Mouse (Mus musculus) midbrain, embryonic 13.5 days (tissue): ENCODE measurements around the gene Rhobtb3. TPM values are rescaled to one million over a fixed set of nuclear protein-coding genes. Genes with fewer than 3 reads are reported as not detected.
"Not testable (repeated sequence)": the region's sequence is repeated elsewhere in the genome, so short reads cannot be mapped to it uniquely, and the experiment has no call there.

Source experiments
- ATAC-seq: fragments of 200-750 bp; cut with Nextera tagmentation; 2 replicates; pipeline ENCODE4 v1.8.0; 2017; ENCODE audit warnings: mild to moderate bottlenecking, moderate TSS enrichment, moderate library complexity
- H3K27ac ChIP-seq: fragments of 300-500 bp; sonication (generic); 2 replicates; pipeline ENCODE4 v1.5.1; 2015; ENCODE audit warnings: inconsistent platforms, mild to moderate bottlenecking, moderate library complexity
- H3K27me3 ChIP-seq: fragments of 300-500 bp; sonication (generic); 2 replicates; pipeline ENCODE4 v1.6.1; 2015; ENCODE audit warnings: mild to moderate bottlenecking, inconsistent platforms
- H3K36me3 ChIP-seq: fragments of 300-500 bp; sonication (generic); 2 replicates; pipeline ENCODE4 v1.6.1; 2015; ENCODE audit warnings: mild to moderate bottlenecking, inconsistent platforms
- H3K4me1 ChIP-seq: fragments of 300-500 bp; sonication (generic); replicated peaks from 2 replicates; pipeline ENCODE4 v1.6.1; 2015; ENCODE audit warnings: inconsistent platforms
- H3K4me2 ChIP-seq: fragments of 300-500 bp; sonication (generic); replicated peaks from 2 replicates; pipeline ENCODE4 v1.6.1; 2015; ENCODE audit warnings: moderate library complexity, mild to moderate bottlenecking, inconsistent platforms
- H3K4me3 ChIP-seq: fragments of 300-500 bp; sonication (generic); replicated peaks from 2 replicates; pipeline ENCODE4 v1.5.1; 2015; ENCODE audit warnings: mild to moderate bottlenecking, inconsistent platforms
- H3K9ac ChIP-seq: fragments of 300-500 bp; sonication (generic); replicated peaks from 2 replicates; pipeline ENCODE4 v1.6.1; 2015; ENCODE audit warnings: mild to moderate bottlenecking, inconsistent platforms
- H3K9me3 ChIP-seq: fragments of 300-500 bp; sonication (generic); 2 replicates; pipeline ENCODE4 v1.6.1; 2016; ENCODE audit warnings: mild to moderate bottlenecking, inconsistent platforms
- WGBS: fragments of 180-500 bp; shearing (Covaris S2); methylation state at CpG from one replicate; pipeline ENCODE4 v1.1.7; 2015; 5-methylcytosine and 5-hydroxymethylcytosine counted together
- polyA plus RNA-seq: library from polyadenylated mRNA; unstranded; fragments of >200 nt; fragmentation: Nextera tagmentation; extraction: Ambion mirVana; gene quantifications from 2 replicates; pipeline ENCODE4 v1.2.1, GENCODE M21; 2015

Gene Rhobtb3
- polyA plus RNA-seq, 1 experiment from 2014 or later, result 32.9 TPM

- H3K4me1 ChIP-seq, H3K9me3 ChIP-seq, H3K4me3 ChIP-seq, H3K9ac ChIP-seq, H3K27me3 ChIP-seq, H3K4me2 ChIP-seq, ATAC-seq, H3K27ac ChIP-seq: not testable (repeated sequence)
- H3K36me3 ChIP-seq, result peaks cover 27% of the 10 kb centered on the region
- WGBS, result 67% methylated on average over 7 of the region's 7 CpGs
These were observed 67.5 kb downstream of the Rhobtb3 start for GRCm38 (mm10) chr13:75876188-75876587.

DNA sequence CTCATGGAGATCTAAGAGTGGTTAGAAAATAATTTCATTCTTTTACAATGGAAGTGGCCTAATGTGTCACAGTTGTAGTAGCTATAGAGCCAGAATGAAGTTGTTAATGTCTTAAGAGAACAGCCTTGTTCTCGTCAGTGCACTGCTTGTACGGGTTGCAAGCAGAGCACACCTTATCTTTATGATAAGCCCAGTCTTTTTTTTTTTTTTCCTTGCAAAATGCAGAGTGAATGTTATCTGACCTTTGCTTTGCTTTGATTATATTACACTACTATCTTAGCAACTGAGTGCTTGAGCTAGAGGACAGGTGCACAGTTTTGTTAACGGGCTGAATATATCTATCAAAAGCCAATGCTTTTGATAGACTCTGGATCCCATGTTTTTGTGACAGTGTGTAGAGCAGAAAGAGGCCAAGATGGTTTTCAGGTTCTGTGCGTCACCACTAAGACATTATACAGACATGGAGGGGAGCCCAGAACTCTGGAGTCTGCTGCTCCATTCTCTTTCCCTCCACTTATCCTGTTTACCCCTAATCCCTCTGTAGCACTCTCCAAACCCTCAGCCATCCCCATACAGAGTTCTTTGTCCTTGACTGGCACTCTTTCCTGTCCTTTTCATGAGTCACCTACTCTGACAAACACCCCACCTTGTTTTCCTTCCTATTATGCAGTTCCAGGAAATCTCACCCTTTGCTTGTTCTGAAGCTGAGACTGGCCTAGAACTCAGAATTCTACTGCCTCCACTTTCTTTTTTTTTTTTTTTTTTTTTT, 68.9 kb downstream of the Rhobtb3 start:
- no peaks in the 10 kb centered on the region for H3K4me1 ChIP-seq
- H3K36me3 ChIP-seq, result peaks cover 29% of the 10 kb centered on the region
- no peak overlapping the region for H3K27ac ChIP-seq
- WGBS, result 89% methylated on average over 4 of the region's 4 CpGs
- H3K9me3 ChIP-seq, result no peaks in the 10 kb centered on the region
- H3K27me3 ChIP-seq, result no peaks in the 10 kb centered on the region
- ATAC-seq, result no peak
- H3K9ac ChIP-seq, result no peak overlapping the region
- no peak overlapping the region for H3K4me3 ChIP-seq
- no peak overlapping the region for H3K4me2 ChIP-seq

GRCm38 (mm10) chr13:75867876-75868275, 75.8 kb downstream of the Rhobtb3 start:
- no peak overlapping the region for H3K4me3 ChIP-seq
- H3K27ac ChIP-seq, result no peak overlapping the region
- no peaks in the 10 kb centered on the region for H3K4me1 ChIP-seq
- WGBS, result 96% methylated on average over 2 of the region's 2 CpGs
- H3K9ac ChIP-seq, result no peak overlapping the region
- peaks cover 24% of the 10 kb centered on the region for H3K36me3 ChIP-seq
- H3K9me3 ChIP-seq, result no peaks in the 10 kb centered on the region
- H3K4me2 ChIP-seq, result no peak overlapping the region
- no peak for ATAC-seq
- no peaks in the 10 kb centered on the region for H3K27me3 ChIP-seq

- H3K4me1 ChIP-seq, result no peaks in the 10 kb centered on the region
- no peak overlapping the region for H3K4me2 ChIP-seq
- H3K9ac ChIP-seq, result no peak overlapping the region
- H3K36me3 ChIP-seq, result peaks cover 22% of the 10 kb centered on the region
- H3K9me3 ChIP-seq, result no peaks in the 10 kb centered on the region
- no peaks in the 10 kb centered on the region for H3K27me3 ChIP-seq
- no peak overlapping the region for H3K4me3 ChIP-seq
- ATAC-seq, result no peak; the same call in 1 of the 2 replicates
- H3K27ac ChIP-seq, result no peak overlapping the region
These were observed 78.1 kb downstream of the Rhobtb3 start for GRCm38 (mm10) chr13:75865486-75866184.

DNA sequence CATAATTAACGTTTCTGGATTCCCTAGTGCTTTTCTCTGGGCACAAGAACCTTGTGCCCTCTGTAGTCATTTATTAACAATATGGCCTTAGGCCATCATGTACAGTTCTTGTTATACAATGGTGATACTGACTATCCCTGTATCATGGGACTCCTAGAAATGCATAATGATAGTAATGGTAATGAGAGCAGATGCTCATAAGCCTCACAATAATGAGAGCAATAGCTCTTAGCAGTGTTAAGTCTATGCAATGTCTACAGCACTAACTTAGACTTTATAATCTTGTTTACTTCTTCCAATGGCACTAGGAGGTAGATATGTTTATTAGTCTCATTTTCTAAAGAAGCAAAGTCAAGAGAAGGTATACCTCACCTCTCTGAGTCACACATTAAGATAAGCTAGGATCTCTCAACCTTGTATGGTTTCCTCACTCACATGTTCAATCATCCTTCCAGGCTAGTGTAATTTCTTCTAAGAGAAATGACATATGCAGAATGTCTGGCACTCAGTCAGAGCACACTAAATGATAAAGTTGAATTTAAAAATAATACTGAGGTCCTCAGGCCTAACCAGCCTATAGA, 84.4 kb downstream of the Rhobtb3 start:
- no peak overlapping the region for H3K4me3 ChIP-seq
- H3K36me3 ChIP-seq, result 0 out of 2 replicates have a peak, but pooled peaks cover 6% of the 10 kb centered on the region
- 75% methylated on average over 1 of the region's 1 CpGs for WGBS
- H3K9ac ChIP-seq, result no peak overlapping the region
- H3K27ac ChIP-seq, result no peak overlapping the region
- H3K4me1 ChIP-seq, result no peaks in the 10 kb centered on the region
- no peaks in the 10 kb centered on the region for H3K27me3 ChIP-seq
- H3K4me2 ChIP-seq, result no peak overlapping the region
- H3K9me3 ChIP-seq, result no peaks in the 10 kb centered on the region
- no peak for ATAC-seq

GRCm38 (mm10) chr13:75853118-75853517, 90.6 kb downstream of the Rhobtb3 start:
- no peak overlapping the region for H3K9ac ChIP-seq
- WGBS, result 90% methylated on average over 3 of the region's 3 CpGs

DNA sequence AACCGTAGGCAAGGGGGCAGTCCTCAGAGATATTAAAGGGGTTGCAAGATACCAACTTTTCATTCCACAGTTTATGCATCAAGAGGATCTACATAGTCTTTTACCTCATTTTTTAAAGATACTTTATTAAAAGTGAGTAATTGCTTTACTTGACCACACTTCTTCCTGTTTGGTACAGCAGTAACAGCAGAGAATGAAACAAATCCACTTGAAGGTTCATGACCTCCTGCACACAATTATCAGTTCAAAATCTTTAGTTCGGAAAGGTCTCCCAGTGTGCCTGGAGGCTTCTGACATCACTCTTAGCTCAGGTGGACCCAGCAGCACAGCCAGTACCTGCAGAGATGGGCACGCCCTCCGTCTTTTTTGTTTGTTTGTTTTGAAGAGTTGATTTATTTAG, 91.7 kb downstream of the Rhobtb3 start:
- Histone ChIP-seq H3K4me1 (no peaks in the 10 kb centered on the region), H3K9ac (no peak overlapping the region), H3K4me2 (no peak overlapping the region), H3K36me3 (no peaks in the 10 kb centered on the region), H3K4me3 (no peak overlapping the region), H3K9me3 (no peaks in the 10 kb centered on the region), H3K27ac (no peak overlapping the region), H3K27me3 (no peaks in the 10 kb centered on the region)
- no peak for ATAC-seq
- WGBS, result 94% methylated on average over 4 of the region's 4 CpGs

More at GRCm38 (mm10) chr13:75853118-75853517, 90.6 kb downstream of the Rhobtb3 start:
- H3K9me3 ChIP-seq, result no peaks in the 10 kb centered on the region
- H3K36me3 ChIP-seq, result no peaks in the 10 kb centered on the region
- H3K4me2 ChIP-seq, result no peak overlapping the region
- no peak overlapping the region for H3K4me3 ChIP-seq
- no peaks in the 10 kb centered on the region for H3K27me3 ChIP-seq
- H3K4me1 ChIP-seq, result no peaks in the 10 kb centered on the region
- no peak for ATAC-seq
- H3K27ac ChIP-seq, result no peak overlapping the region

- Histone ChIP-seq H3K27ac (no peak overlapping the region), H3K9ac (no peak overlapping the region), H3K4me3 (no peak overlapping the region), H3K4me1 (peaks cover 5% of the 10 kb centered on the region), H3K9me3 (no peaks in the 10 kb centered on the region), H3K4me2 (no peak overlapping the region), H3K27me3 (no peaks in the 10 kb centered on the region), H3K36me3 (no peaks in the 10 kb centered on the region)
- WGBS, result 72% methylated on average over 6 of the region's 6 CpGs
- ATAC-seq, result no peak
These were observed 96.7 kb downstream of the Rhobtb3 start for GRCm38 (mm10) chr13:75847027-75847426.

DNA sequence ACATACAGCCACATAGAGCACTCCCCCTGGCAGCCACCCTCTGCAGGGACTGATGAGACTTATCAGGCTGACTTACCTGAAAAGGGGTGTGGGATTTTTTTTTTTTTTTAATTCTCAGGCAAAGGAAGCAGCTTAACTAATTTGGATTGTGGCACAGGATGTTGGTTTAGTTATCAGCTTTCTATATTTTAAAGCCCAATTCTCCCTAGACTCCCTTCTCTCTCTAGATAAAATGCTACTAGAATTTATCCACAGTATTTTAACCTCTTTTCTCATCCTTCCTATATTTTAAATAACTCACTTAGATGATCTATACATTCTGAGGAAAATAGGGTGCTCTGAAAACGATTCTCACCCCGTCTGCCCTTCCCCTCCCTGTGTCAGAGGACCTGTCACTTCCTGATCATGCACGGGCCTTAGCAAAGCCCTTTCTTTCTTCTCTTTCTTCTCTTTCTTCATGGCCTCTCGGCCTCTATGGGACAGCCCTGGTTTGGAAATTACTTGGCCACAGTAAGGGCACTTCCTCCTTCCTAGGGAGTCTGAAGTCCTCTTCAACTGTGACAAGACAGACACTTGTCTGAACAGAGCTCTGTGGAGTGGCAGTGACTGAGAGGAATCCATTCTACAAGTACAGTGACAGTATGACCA, 98.1 kb downstream of the Rhobtb3 start:
- Histone ChIP-seq H3K36me3 (no peaks in the 10 kb centered on the region), H3K9ac (no peak overlapping the region), H3K9me3 (no peaks in the 10 kb centered on the region), H3K27me3 (no peaks in the 10 kb centered on the region), H3K4me2 (no peak overlapping the region), H3K4me3 (no peak overlapping the region), H3K4me1 (peaks cover 19% of the 10 kb centered on the region), H3K27ac (no peak overlapping the region)
- ATAC-seq, result no peak
- WGBS, result 45% methylated on average over 4 of the region's 4 CpGs

GRCm38 (mm10) chr13:75844833-75845518, 98.7 kb downstream of the Rhobtb3 start:
- Histone ChIP-seq H3K4me2 (no peak overlapping the region), H3K36me3 (no peaks in the 10 kb centered on the region), H3K9me3 (no peaks in the 10 kb centered on the region), H3K4me3 (no peak overlapping the region), H3K4me1 (peaks cover 26% of the 10 kb centered on the region), H3K9ac (no peak overlapping the region), H3K27ac (no peak overlapping the region), H3K27me3 (no peaks in the 10 kb centered on the region)
- no peak for ATAC-seq
- WGBS, result 96% methylated on average over 2 of the region's 2 CpGs

- Histone ChIP-seq H3K4me1 (peaks cover 30% of the 10 kb centered on the region), H3K4me3 (no peak overlapping the region), H3K9me3 (no peaks in the 10 kb centered on the region), H3K36me3 (no peaks in the 10 kb centered on the region), H3K9ac (no peak overlapping the region), H3K27me3 (no peaks in the 10 kb centered on the region), H3K4me2 (no peak overlapping the region), H3K27ac (no peak overlapping the region)
- 85% methylated on average over 8 of the region's 8 CpGs for WGBS
- ATAC-seq, result no peak
These were observed 99.6 kb downstream of the Rhobtb3 start for GRCm38 (mm10) chr13:75843993-75844683.
